Mouse (Mus musculus): ENCODE data around the gene Ikzf4. TPM values are rescaled to one million over a fixed set of nuclear protein-coding genes. Genes with fewer than 3 reads are reported as not detected.

The Ikzf4 gene
- polyA plus RNA-seq (2012; rRNA removed): 18.4 and 21.2 TPM in 2 replicates

GRCm38 (mm10) chr10:128645111-128646011 lies at the start of gene Ikzf4:
Gene Ikzf4 (minus strand): TSS chr10:128645991.

GRCm38 (mm10) chr10:128673763-128674468 lies 28.1 kb upstream of the Ikzf4 start, which contains the start of gene Suox:
Gene Suox (minus strand): TSS chr10:128674073.

DNA sequence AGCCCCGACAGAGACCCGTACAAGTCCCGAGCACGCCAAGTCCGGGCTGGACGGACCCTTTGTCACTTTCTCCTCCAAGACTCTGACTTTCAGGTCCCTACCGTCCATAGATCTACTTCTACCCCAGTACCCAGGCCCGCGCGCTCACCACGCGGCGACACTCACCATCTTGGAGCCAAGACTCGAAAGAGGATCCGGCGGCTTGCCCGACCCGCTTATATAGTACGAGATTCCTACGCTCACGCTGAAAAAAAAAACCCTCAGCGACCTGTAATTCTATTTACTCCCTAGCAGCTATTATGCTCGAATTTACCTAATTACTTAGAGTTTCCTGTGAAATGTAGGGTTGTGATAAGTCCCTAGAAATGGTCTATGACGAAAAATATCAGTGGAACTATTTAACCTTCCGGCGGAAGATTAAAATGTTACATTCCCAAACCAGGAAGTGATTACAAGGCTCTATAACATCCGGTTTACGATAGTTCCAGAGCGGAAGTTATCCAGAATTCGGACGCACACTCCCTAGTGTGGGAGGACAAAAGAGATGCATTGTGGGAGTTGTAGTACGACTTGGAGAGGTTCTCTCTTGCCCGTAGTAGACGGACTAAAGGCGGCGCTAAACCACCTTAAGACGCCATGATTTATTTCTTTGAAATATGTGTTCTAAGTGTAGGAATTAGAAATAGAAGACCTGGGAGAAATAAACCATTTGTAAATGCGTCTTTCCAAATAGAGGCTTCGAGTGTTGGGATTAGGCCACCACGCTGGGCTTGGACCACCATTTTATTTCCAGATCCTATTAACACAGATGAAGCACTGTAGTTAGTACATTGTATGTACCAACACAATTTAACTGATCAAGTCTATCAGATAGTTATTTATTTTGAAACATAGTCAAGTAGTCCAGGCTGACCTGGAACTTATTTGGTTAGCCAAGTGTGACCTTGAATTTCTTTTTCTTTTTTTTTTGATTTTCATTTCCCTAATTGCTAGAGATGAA lies 19.2 kb downstream of the Ikzf4 start, which contains the start of gene Rps26:
Gene Rps26, minus strand, starts transcription at position 437 of the 1,000 bp plus-strand sequence.

DNA sequence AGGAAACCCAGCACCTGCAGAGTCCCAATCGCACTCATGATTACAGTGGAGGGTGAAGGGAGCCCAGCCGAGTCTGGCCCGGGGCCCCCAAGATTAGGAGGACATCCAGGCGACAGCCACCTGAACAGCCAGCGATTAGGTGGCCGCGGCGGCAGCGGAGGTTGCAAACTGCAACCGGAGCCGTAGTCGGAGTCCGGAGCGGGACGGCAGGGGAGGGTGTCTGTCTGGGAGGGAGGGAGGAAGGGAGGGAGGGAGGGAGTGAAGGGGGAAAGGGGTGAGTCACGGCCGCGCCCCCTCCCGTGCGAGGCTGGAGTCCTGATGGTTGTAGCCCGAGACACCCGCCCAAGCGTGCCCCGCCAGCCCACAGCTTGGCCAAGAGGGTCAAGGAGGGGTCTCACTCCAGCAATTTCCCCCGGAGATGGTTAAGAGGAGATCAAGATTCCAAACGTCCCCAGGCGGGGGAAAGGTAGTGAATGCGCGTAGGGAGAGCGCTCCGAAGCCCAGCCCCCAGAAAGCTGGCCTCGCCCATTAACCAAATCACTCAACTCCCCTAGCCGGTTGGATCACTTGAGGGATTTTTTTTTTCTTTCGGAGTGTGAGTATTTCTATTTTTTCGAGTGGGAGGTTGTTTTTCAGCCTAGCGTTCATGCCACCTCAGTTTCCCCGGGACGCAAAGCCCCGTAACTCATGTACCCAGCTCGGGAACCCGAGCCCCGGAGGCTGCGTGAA lies 56.2 kb downstream of the Ikzf4 start, which contains the start of gene Erbb3:
Gene Erbb3, minus strand, starts transcription at position 189 of the 729 bp plus-strand sequence.

Other genes with a start within 250 kb of the Ikzf4 start
- gene Slc39a5, start 244.8 kb downstream of the Ikzf4 start, polyA plus RNA-seq (2012; rRNA removed): 0.53 and 0.54 TPM in 2 replicates
- gene Nabp2, start 234.5 kb downstream of the Ikzf4 start, polyA plus RNA-seq (2012; rRNA removed): 95.9 and 102 TPM in 2 replicates
- 84.4 and 89.6 TPM in 2 replicates for gene Rnf41, start 234.3 kb downstream of the Ikzf4 start, polyA plus RNA-seq (2012; rRNA removed)
- 299 and 327 TPM in 2 replicates for gene Smarcc2, start 186.7 kb downstream of the Ikzf4 start, polyA plus RNA-seq (2012; rRNA removed)
- gene Myl6, start 151.8 kb downstream of the Ikzf4 start, polyA plus RNA-seq (2012; rRNA removed): 1,229 and 1,412 TPM in 2 replicates
- gene Myl6b, start 147.3 kb downstream of the Ikzf4 start, polyA plus RNA-seq (2012; rRNA removed): 50.3 and 54.8 TPM in 2 replicates
- gene Esyt1, start 120.1 kb downstream of the Ikzf4 start, polyA plus RNA-seq (2012; rRNA removed): 12.2 and 13.9 TPM in 2 replicates
- 16.5 and 17.2 TPM in 2 replicates for gene Zc3h10, start 98.2 kb downstream of the Ikzf4 start, polyA plus RNA-seq (2012; rRNA removed)
- 2,248 and 2,668 TPM in 2 replicates for gene Rpl41, start 96.7 kb downstream of the Ikzf4 start, polyA plus RNA-seq (2012; rRNA removed)
- gene Pa2g4, start 80.0 kb downstream of the Ikzf4 start, polyA plus RNA-seq (2012; rRNA removed): 131 and 136 TPM in 2 replicates
- 1.5 and 1.7 TPM in 2 replicates for gene Erbb3, start 56.3 kb downstream of the Ikzf4 start, polyA plus RNA-seq (2012; rRNA removed)
- gene Rps26, start 19.2 kb downstream of the Ikzf4 start, polyA plus RNA-seq (2012; rRNA removed): 964 and 983 TPM in 2 replicates
- gene Suox, start 28.1 kb upstream of the Ikzf4 start, polyA plus RNA-seq (2012; rRNA removed): 11.0 and 11.9 TPM in 2 replicates
- 116 and 119 TPM in 2 replicates for gene Rab5b, start 50.3 kb upstream of the Ikzf4 start, polyA plus RNA-seq (2012; rRNA removed)
- gene Pmel, start 58.2 kb upstream of the Ikzf4 start, polyA plus RNA-seq (2012; rRNA removed): 0.27 and 0.47 TPM in 2 replicates
- gene Cdk2, start 59.0 kb upstream of the Ikzf4 start, polyA plus RNA-seq (2012; rRNA removed): 15.9 and 18.7 TPM in 2 replicates
- 12.3 and 12.4 TPM in 2 replicates for gene Dgka, start 98.9 kb upstream of the Ikzf4 start, polyA plus RNA-seq (2012; rRNA removed)
- 61.2 and 63.3 TPM in 2 replicates for gene Pym1, start 101.9 kb upstream of the Ikzf4 start, polyA plus RNA-seq (2012; rRNA removed)
- 0.57 and 2.0 TPM in 2 replicates for gene Mmp19, start 144.9 kb upstream of the Ikzf4 start, polyA plus RNA-seq (2012; rRNA removed)
- 21.0 and 21.6 TPM in 2 replicates for gene Dnajc14, start 158.1 kb upstream of the Ikzf4 start, polyA plus RNA-seq (2012; rRNA removed)
- 19.9 TPM in 2 replicates for gene Tmem198b, start 158.4 kb upstream of the Ikzf4 start, polyA plus RNA-seq (2012; rRNA removed)
- 93.1 and 94.4 TPM in 2 replicates for gene Sarnp, start 171.3 kb upstream of the Ikzf4 start, polyA plus RNA-seq (2012; rRNA removed)
- 15.6 and 17.2 TPM in 2 replicates for gene Ormdl2, start 175.7 kb upstream of the Ikzf4 start, polyA plus RNA-seq (2012; rRNA removed)
- 8.7 and 8.9 TPM in 2 replicates for gene Gdf11, start 245.7 kb upstream of the Ikzf4 start, polyA plus RNA-seq (2012; rRNA removed)

Measured in central nervous system, embryonic 18 days (tissue).